Mouse (Mus musculus) stomach, embryonic 16.5 days (tissue): Measurements from ENCODE around the gene Slit3. TPM values are rescaled to one million over a fixed set of nuclear protein-coding genes. Genes with fewer than 3 reads are reported as not detected.

ENCODE experiments used
- ATAC-seq: fragments of 200-750 bp; cut with Nextera tagmentation; 2 replicates; pipeline ENCODE4 v1.8.0; 2017; ENCODE audit warnings: moderate number of reproducible peaks, moderate TSS enrichment; ENCODE audit not compliant: insufficient read depth, low FRiP score
- H3K27ac ChIP-seq: fragments of 300-500 bp; sonication (generic); 2 replicates; pipeline ENCODE4 v1.5.1; 2014; ENCODE audit warnings: low read length
- H3K27me3 ChIP-seq: fragments of 300-500 bp; sonication (generic); 2 replicates; pipeline ENCODE4 v1.6.1; 2014; ENCODE audit warnings: low read length, control low read depth, mixed read lengths; ENCODE audit not compliant: control insufficient read depth, insufficient read depth
- H3K36me3 ChIP-seq: fragments of 300-500 bp; sonication (generic); 2 replicates; pipeline ENCODE4 v1.6.1; 2014; ENCODE audit warnings: low read length; ENCODE audit not compliant: control insufficient read depth, insufficient read depth
- H3K4me1 ChIP-seq: fragments of 300-500 bp; sonication (generic); 2 replicates; pipeline ENCODE4 v1.6.1; 2014; ENCODE audit warnings: low read length, control low read depth, mixed read lengths; ENCODE audit not compliant: control insufficient read depth, insufficient read depth
- H3K4me2 ChIP-seq: fragments of 300-500 bp; sonication (generic); 2 replicates; pipeline ENCODE4 v1.6.1; 2014; ENCODE audit warnings: low read depth, low read length, mixed read lengths
- H3K4me3 ChIP-seq: fragments of 300-500 bp; sonication (generic); replicated peaks from 2 replicates; pipeline ENCODE4 v1.5.1; 2014; ENCODE audit warnings: mild to moderate bottlenecking, low read length
- H3K9ac ChIP-seq: fragments of 300-500 bp; sonication (generic); 2 replicates; pipeline ENCODE4 v1.6.1; 2014; ENCODE audit warnings: low read length
- H3K9me3 ChIP-seq: fragments of 300-500 bp; sonication (generic); replicated peaks from 2 replicates; pipeline ENCODE4 v1.6.1; 2016; ENCODE audit warnings: low read length, control low read depth; ENCODE audit not compliant: control insufficient read depth
- WGBS: fragments of 180-500 bp; shearing (Covaris S2); extraction: QIAGEN DNeasy Blood & Tissue Kit; methylation state at CpG from one replicate; pipeline ENCODE4 v1.1.7; 2014; 5-methylcytosine and 5-hydroxymethylcytosine counted together
- polyA plus RNA-seq: library from polyadenylated mRNA; unstranded; fragments of >200 nt; fragmentation: Nextera tagmentation; extraction: Ambion mirVana; gene quantifications from 2 replicates; pipeline ENCODE4 v1.2.1, GENCODE M21; 2015

Slit3 gene
- polyA plus RNA-seq, 1 experiment from 2014 or later = 9.4 TPM

DNA sequence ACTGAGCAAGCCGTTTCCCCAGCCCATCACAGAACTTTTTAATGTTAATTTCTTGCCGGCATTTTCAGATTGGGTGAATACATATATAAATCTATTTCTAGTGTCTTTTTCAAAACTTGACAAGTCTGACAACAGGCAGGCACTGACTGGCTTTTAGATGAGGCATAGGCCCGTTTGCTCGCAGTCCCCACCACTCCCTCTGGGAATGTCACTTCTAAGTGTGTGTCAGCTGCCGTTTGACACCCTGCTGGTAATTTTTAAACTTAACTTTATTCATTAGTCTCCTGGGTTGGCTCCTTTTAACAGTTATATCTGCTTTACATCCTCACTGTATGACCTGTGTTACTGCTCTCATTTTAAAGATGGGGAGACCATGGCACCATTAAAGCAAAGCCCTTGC lies 21.2 kb downstream of the Slit3 start:
- Histone ChIP-seq H3K9ac (no peak overlapping the region), H3K36me3 (no peaks in the 10 kb centered on the region), H3K4me3 (no peak overlapping the region), H3K4me2 (no peak overlapping the region), H3K27me3 (no peaks in the 10 kb centered on the region), H3K9me3 (no peaks in the 10 kb centered on the region), H3K27ac (no peak overlapping the region), H3K4me1 (0 out of 2 replicates have a peak, but pooled peaks cover 6% of the 10 kb centered on the region)
- no peak for ATAC-seq
- WGBS = 65% methylated on average over 5 of the region's 5 CpGs

DNA sequence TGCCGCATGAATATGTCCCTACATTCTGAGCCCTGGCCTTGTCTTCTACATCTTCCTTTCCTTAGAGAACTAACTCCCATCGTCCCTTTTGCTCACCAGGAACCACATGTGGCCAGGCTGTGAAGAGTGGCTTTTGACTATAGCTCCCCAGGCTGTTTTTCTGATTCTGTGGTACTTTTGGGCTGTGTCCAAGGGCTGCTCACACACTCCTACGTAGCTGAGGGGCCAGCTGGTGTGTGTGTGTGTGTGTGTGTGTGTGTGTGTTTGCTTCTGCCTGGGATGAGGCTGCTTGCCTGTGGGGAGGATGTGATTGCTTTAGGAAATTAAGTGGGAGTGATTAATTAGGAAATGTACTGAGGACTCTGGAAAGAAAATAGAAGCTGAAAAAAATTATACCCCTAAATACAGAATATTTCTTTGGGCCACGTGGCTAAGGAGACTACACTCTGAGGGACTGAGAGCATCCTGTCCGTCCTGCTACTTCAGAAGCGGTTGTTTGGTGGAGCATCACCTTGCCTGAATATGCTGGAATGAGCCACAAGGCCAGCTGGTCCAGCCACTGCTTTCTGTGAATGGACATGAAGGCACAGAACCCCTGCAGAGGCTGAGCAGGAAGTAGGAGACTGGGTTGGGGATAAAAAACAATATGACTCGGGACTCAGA lies 21.8 kb downstream of the Slit3 start:
- H3K4me2 ChIP-seq = no peak overlapping the region
- 58% methylated on average over 7 of the region's 7 CpGs for WGBS
- 0 out of 2 replicates have a peak, but pooled peaks cover 6% of the 10 kb centered on the region for H3K4me1 ChIP-seq
- no peaks in the 10 kb centered on the region for H3K27me3 ChIP-seq
- no peak overlapping the region for H3K4me3 ChIP-seq
- H3K27ac ChIP-seq = no peak overlapping the region
- H3K36me3 ChIP-seq = no peaks in the 10 kb centered on the region
- no peaks in the 10 kb centered on the region for H3K9me3 ChIP-seq
- H3K9ac ChIP-seq = no peak overlapping the region
- ATAC-seq = peak; percentile 53; the same call in 1 of the 2 replicates

DNA sequence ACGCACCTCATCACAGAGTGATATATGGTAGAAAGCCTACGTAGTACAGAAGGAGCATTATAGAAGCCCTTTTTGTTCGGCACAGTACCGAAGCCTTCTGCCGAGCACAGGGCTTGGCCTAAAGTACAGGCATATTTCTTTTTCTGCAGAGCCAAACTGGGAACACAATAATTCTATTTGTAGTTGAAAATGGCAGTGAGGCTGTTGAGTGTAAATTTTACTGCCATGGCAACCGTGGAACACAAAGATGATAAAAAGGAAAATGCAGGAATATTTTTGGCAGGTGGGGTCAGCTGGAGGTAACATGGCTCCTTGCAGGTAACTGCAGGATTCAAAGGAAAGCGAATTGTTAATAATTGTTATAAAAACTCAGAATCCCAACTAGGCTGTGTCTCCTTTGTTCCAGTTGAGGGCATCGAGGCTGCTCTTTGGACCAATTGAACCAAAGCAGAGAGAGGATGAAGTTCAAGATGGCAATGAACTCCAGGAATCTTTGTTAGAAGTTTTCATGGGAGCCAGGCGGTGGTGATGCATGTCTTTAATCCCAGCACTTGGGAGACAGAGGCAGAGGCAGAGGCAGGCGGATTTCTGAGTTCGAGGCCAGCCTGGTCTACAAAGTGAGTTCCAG lies 26.9 kb downstream of the Slit3 start:
- WGBS = 88% methylated on average over 11 of the region's 11 CpGs
- ATAC-seq = no peak
- Histone ChIP-seq H3K4me2 (no peak overlapping the region), H3K36me3 (no peaks in the 10 kb centered on the region), H3K27me3 (no peaks in the 10 kb centered on the region), H3K27ac (no peak overlapping the region), H3K4me3 (no peak overlapping the region), H3K4me1 (no peaks in the 10 kb centered on the region), H3K9me3 (no peaks in the 10 kb centered on the region), H3K9ac (no peak overlapping the region)

DNA sequence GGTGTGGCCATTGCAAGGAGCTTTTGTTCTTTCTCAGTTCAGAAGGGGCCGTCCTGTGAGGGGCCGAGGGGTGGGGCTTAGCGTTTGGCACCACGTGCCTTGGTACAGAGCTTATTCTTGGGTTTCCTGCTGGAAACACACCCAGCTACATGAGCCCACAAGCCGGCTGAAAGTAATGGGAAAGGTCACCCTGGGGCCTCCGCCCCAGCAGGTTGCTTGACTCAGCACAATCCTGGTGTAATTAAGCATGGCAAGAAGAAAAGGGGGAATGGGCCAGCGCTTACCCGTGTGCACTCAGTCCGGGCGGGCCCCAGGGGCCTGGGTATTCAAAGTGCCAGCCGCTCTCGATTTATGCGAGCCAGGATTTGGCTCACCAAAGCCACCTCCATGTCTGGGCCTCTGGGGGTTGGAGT lies 30.5 kb downstream of the Slit3 start:
- H3K27ac ChIP-seq = no peak overlapping the region
- 0 out of 2 replicates have a peak, but pooled peaks have one; percentile 53 for ATAC-seq
- 49% methylated on average over 13 of the region's 13 CpGs for whole genome bisulfite sequencing

DNA sequence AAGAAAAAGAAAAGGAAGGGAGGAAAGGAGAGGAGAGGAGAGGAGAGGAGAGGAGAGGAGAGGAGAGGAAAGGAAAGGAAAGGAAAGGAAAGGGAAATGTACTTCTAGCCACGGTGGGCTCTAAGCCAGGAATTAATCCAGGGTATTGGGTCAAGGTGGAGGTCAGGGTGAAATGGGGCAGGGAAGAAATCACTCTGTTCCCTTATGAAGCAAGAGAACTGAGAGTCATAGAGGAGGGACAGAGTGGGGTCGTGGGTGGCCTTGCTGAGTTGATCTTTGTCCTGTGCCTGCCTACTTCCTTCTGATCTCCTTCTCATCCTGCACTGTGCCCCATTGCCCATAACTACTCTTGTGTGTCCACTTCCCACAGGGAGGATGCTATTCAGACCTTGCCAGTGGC lies 31.9 kb downstream of the Slit3 start:
- WGBS = 50% methylated on average over 2 of the region's 2 CpGs
- ATAC-seq = no peak
- Histone ChIP-seq H3K9me3 (no peaks in the 10 kb centered on the region), H3K4me1 (no peaks in the 10 kb centered on the region), H3K36me3 (no peaks in the 10 kb centered on the region), H3K27ac (no peak overlapping the region), H3K4me2 (no peak overlapping the region), H3K4me3 (no peak overlapping the region), H3K27me3 (no peaks in the 10 kb centered on the region), H3K9ac (no peak overlapping the region)

More for the DNA sequence above, 30.5 kb downstream of the Slit3 start:
- Histone ChIP-seq H3K4me1 (no peaks in the 10 kb centered on the region), H3K36me3 (no peaks in the 10 kb centered on the region), H3K4me2 (no peak overlapping the region), H3K9me3 (no peaks in the 10 kb centered on the region), H3K27me3 (no peaks in the 10 kb centered on the region), H3K4me3 (no peak overlapping the region), H3K9ac (no peak overlapping the region)

DNA sequence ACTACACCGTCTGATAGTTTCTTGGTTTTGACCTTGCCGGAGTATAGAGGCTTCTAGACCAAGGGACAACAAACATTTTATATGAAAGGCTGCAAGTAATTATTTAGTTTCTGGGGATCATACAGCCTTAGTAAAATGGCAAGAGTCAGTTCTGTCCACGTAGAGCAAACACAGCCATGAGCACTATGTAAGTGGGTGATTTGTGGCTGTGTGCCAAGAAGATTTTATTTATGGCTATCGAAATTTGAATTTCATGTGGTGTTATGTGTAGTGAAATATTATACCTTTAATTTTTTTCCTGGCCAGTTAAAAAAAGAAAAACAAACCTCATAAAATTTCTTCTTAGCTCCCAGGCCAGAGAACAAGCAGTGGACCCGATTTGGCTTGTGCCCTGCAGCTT lies 33.4 kb downstream of the Slit3 start:
- no peaks in the 10 kb centered on the region for H3K27me3 ChIP-seq
- no peaks in the 10 kb centered on the region for H3K9me3 ChIP-seq
- H3K9ac ChIP-seq = no peak overlapping the region
- H3K4me1 ChIP-seq = no peaks in the 10 kb centered on the region
- H3K4me3 ChIP-seq = no peak overlapping the region
- no peak for ATAC-seq
- no peak overlapping the region for H3K4me2 ChIP-seq
- WGBS = 73% methylated on average over 5 of the region's 5 CpGs
- no peak overlapping the region for H3K27ac ChIP-seq
- H3K36me3 ChIP-seq = no peaks in the 10 kb centered on the region

DNA sequence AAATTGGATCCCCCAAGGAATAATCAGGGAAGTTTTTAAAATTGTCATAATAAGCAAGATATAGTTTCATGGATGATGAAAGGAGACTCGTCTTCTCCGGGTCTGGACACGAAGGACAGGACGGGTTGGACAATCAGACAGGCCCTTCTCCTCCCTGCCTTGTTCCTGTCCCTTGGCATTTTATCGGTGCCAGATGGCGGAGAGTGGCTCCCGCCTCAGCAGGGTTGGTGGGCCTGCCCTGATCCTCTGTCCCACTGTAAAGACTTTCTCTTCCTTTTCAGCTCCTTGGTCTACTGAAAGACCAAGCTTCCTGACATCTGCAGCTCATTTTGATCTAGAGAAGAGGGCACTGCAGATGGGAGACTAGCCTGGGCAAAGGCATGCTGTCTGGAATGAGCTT lies 34.3 kb downstream of the Slit3 start:
- ATAC-seq = no peak
- Histone ChIP-seq H3K9me3 (no peaks in the 10 kb centered on the region), H3K4me2 (no peak overlapping the region), H3K4me3 (no peak overlapping the region), H3K27ac (no peak overlapping the region), H3K27me3 (no peaks in the 10 kb centered on the region), H3K4me1 (no peaks in the 10 kb centered on the region), H3K36me3 (no peaks in the 10 kb centered on the region), H3K9ac (no peak overlapping the region)
- 86% methylated on average over 7 of the region's 7 CpGs for WGBS

DNA sequence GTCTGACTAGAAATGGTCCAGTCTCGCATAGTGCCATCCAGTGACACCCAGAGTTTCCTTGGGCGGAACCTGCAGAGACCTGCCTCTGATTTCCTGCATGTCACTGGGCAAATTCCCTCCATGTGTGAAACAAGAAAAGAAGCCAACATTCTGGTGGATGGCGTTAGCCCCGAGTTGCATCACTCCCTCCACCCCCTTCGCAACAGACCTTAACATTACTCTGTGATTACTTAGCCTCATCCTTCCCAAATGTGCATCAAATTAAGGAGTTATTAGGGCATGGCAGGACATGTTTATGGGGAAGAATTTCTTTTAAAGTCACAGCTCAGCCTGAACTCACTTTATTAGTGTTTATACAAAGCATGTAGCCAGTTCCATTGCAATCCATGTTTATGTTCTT lies 35.7 kb downstream of the Slit3 start:
- no peaks in the 10 kb centered on the region for H3K9me3 ChIP-seq
- no peak overlapping the region for H3K4me2 ChIP-seq
- H3K36me3 ChIP-seq = no peaks in the 10 kb centered on the region
- no peak overlapping the region for H3K27ac ChIP-seq
- no peaks in the 10 kb centered on the region for H3K27me3 ChIP-seq
- H3K4me1 ChIP-seq = no peaks in the 10 kb centered on the region
- WGBS = 85% methylated on average over 5 of the region's 5 CpGs
- no peak overlapping the region for H3K4me3 ChIP-seq
- no peak overlapping the region for H3K9ac ChIP-seq
- ATAC-seq = no peak

DNA sequence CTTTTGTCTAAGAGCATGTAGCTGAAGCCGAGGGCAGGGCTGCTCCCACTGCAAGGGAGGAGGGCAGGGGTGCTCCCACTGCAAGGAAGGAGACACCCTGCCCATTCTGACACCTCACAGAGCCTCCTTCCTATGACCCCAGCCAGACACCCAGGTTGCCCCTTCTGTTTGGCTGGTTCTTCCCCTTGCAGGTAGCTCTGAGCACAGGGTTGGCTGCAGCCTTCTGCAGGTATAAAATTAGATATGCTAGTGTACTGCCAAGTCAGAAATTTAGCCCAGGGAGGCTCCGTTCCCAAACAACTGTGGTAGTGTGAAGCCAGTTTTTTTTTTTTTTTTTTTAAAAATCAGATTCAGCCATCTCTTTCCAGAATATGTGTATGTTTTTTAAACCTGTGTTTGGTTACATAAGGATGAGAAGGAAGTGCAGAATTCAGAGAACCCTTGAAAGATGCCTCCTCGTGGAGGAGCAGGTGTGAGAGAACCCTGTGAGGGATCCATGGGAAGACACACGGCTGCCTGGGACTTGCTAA lies 39.7 kb downstream of the Slit3 start:
- H3K4me2 ChIP-seq = no peak overlapping the region
- H3K27me3 ChIP-seq = no peaks in the 10 kb centered on the region
- H3K4me1 ChIP-seq = no peaks in the 10 kb centered on the region
- no peak for ATAC-seq
- H3K9ac ChIP-seq = no peak overlapping the region
- no peaks in the 10 kb centered on the region for H3K36me3 ChIP-seq
- whole genome bisulfite sequencing = 79% methylated on average over 4 of the region's 4 CpGs
- no peak overlapping the region for H3K27ac ChIP-seq
- no peak overlapping the region for H3K4me3 ChIP-seq
- H3K9me3 ChIP-seq = no peaks in the 10 kb centered on the region
